Mouse (Mus musculus) right cerebral cortex, postnatal 14 days (tissue): ENCODE data around the gene Gm26938.

Source experiments
- DNase-seq: peaks from one replicate; pipeline ENCODE4 v3.0.0; 2022

Gm26938 gene

DNA sequence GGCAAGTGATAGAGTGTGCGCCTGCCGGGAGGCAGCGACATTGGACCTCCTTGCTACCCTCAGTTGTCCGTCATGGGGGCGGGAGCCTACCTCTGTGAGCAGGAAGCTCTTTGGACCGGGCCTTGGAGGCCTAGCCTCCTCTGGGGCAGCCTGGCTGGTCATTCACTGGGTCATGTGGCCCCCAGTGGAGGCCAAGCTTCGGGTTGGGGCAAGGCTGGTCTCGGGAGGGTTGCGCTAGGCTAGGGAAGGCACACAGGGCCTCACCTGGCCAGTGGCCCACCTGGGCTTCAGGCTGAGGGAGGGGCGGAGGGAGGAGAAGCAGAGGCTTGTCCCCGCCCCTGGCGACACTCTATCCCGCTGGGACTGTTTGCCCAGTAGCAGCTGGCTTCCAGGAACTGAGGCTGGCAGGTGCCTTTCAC is 12.2 kb downstream of the Gm26938 start:
- DNase-seq, result no peak

DNA sequence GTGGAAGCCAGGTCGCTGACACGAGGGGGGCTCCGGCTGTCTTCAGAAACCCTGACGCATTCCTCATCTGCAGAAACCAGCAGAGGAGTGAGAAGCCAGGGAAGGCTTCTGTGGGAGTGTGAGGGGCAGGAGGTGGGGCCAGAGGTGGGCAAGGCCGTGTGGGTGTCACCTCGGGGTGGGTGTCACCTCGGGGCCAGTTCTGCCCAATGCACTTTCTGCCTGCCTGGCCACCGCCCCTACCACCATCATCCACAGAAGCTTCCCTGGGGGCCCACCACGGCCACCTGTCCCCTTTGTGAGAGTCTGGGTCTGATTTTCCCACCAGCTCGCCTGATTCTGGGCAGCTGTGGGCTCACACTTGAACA is 13.1 kb downstream of the Gm26938 start:
- DNase-seq, result no peak

GRCm38 (mm10) chr5:139812398-139813125 is 13.6 kb downstream of the Gm26938 start:
- no peak for DNase-seq

- DNase-seq, result no peak
Observed at GRCm38 (mm10) chr5:139811677-139812397, 14.4 kb downstream of the Gm26938 start.

- no peak for DNase-seq
Observed at GRCm38 (mm10) chr5:139809397-139809796, 16.8 kb downstream of the Gm26938 start.

DNA sequence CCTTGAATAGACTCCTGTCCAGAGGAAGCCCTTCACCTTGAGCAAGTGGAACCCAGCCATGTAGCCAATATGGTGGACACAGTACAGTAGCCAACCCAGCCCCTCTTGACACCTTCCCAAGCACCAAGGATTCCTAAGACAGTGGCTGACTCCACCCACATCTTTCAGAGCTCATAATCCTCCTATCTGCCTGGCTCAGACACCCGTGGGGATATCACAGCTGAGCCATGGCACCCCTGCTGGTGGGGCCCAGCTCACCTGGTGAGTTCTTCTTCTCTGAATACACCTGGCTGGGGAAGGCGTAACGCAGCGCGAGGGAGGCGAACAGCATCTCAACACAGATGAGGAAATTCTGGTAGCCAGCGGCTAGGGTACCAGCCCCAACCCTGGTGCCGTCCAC is 20.3 kb downstream of the Gm26938 start:
- no peak for DNase-seq

DNA sequence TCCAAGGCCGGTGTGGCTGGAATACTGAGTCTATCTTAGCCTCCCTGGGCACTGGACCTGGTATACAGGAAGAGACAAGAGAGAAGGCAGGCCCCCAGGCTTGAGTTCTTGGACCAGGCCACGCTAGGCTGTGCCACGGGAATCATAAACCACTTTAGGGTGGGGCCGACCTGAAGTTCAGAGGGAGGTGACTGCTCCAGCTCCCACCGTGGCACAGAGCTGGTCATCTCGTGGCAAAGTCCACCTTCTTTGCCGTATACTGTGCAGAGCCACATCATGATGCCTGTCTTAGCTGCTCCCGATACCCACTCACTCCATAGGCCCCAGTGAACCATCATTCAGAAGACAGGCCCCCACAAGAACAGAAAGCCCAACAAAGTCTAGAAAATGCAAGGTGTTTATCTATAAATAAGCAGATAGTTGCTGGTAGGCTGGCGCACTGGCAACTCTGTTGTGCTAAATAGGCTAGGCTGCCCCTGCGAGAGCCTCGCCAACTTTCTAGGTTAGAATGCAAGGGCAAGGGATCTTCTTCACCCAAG is 21.6 kb downstream of the Gm26938 start:
- no peak for DNase-seq

DNA sequence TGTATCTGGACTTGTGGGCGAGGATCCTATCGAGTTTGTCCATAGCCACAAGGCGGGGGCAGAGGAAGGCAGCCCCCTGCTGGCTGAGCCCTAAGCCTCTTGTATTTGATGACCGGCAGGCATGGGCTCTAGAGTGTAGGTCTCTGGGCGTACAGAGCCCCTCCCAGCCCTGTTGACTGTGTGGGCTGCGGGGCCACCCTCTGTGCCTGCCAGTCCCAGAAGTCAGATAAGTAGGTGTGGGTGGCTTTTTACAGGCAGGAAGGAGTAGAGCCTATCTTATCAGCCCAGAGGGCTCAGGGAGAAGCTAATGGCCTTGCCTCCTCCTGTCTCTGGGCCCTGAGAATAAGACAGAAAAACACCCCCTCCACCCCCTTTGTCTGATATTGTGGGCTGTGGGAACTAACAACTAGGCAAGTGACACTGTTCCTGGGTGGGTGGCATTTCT is 22.1 kb downstream of the Gm26938 start:
- no peak for DNase-seq

DNA sequence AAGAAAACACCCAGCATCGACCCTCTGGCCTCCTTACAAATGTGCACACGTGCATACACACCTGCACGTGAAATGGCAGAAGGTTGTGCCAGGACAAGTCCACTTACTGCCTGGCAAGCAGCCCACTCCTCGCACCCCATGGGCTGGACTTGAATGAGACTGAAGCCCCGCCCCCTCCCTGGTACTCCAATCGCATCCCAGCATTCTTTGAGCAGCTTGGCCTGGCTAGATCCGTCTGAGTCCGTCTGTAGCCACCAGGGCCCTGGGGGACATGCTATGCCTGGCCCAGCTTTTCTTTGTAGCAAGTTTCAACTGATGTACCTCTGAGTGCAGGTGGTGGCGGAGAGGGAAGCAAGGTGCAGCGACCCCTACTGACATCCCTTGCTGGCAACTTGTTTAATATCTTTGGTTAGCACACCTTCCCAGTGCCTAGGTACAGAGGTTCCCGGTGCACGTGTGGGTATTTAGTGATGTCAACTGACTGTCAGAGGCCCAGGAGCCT is 22.6 kb downstream of the Gm26938 start:
- DNase-seq, result peak; percentile 53

GRCm38 (mm10) chr5:139803165-139803564 is 23.0 kb downstream of the Gm26938 start:
- DNase-seq, result no peak

GRCm38 (mm10) chr5:139801880-139802279 is 24.3 kb downstream of the Gm26938 start:
- no peak for DNase-seq

DNA sequence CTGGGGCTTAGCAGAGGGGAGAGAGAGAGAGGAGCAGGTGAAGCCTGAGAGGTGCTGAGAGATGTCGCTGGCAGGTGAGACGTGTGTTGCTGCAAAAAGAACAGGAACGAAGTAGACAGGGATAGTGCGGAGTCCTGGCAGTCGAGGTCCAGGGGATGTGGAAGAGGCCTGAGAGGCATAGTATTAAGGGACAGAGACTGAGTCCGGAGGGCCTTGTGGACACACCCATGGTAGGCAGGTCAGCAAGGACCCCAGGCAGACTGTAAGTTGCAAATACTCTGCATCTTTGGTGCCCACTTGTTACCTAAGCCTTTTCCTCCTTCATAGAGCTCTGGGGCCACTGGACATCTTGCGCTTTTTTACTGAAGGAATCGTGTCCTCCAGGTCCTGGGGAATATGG is 25.0 kb downstream of the Gm26938 start:
- no peak for DNase-seq

GRCm38 (mm10) chr5:139799801-139800590 is 26.2 kb downstream of the Gm26938 start:
- DNase-seq, result no peak

- DNase-seq, result no peak
Observed at GRCm38 (mm10) chr5:139799041-139799440, 27.2 kb downstream of the Gm26938 start.

- DNase-seq, result no peak
Observed at GRCm38 (mm10) chr5:139798168-139798900, 27.9 kb downstream of the Gm26938 start.

GRCm38 (mm10) chr5:139797473-139798167 is 28.6 kb downstream of the Gm26938 start:
- peak; percentile 78 for DNase-seq

DNA sequence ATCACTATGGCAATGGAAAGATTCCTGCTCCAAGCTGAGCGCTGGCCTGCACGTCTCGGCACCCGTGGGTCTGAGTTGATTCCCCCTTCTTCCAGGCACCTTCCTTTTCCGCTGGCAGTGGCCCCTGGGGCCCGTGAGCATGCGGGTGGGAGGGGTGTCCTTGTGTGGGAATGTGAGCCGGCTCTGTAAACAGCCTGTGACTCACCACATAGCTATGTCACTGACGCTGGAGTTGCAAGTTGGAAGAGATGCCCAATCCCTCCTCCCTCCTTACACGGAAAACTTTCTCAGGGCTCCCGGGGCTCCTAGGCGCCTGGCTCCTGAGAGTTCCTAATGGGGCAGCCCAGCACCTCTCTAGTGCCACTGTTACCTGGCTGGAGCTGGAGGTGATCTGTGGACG is 29.3 kb downstream of the Gm26938 start:
- DNase-seq, result peak; percentile 48

GRCm38 (mm10) chr5:139796001-139796620 is 30.1 kb downstream of the Gm26938 start:
- DNase-seq, result no peak

GRCm38 (mm10) chr5:139794938-139795337 is 31.3 kb downstream of the Gm26938 start:
- DNase-seq, result no peak

GRCm38 (mm10) chr5:139794137-139794536 is 32.1 kb downstream of the Gm26938 start:
- no peak for DNase-seq
